Mouse (Mus musculus) liver, postnatal 0 days (tissue): ENCODE measurements around the gene Sh2d4b.

ENCODE experiments used
- CTCF ChIP-seq: sonication (generic); IDR thresholded peaks from 2 replicates; pipeline ENCODE4 v1.5.1; 2016; ENCODE audit warnings: antibody characterized with exemption, low read depth
- EP300 ChIP-seq: IDR thresholded peaks from 2 replicates; pipeline ENCODE4 v1.6.1; 2016; ENCODE audit warnings: antibody characterized with exemption, low read depth, mild to moderate bottlenecking

GRCm38 (mm10) chr14:40915838-40916237, 22.8 kb upstream of the Sh2d4b start:
- TF ChIP-seq CTCF (no peak), EP300 (no peak)
